Comparison of ENCODE assay signal across 11 mouse cellular contexts in the genomic region with DNA sequence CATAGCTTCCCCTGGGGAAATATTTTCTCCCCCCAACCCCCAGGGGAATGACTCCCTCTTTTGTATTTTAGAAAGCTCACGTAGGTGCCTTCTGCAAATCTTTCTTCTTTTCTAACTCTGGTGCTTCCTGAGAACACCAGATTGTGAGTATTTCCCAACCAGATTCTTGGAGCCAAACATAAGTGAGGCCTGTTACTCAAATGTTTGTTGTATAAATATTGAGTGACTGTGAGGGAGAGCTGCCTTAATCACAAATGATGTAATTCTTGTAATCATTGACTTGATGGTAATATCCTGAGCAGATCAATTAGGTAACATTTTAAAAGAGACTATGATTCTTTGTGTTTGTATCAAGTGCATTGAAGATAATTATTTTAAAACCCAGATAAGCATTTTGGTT.
"Had no signal": no experiment of that assay in that cellular context is flagged by ENCODE, and none has a peak within 500 bp of the region (broad histone marks: within the 10 kb centered on the region; RNA-seq: fewer than 3 reads in every experiment).

No protein-coding gene starts in this region.

- H3K9ac ChIP-seq: hindbrain, embryonic 15.5 days; kidney, embryonic 15.5 days; limb, embryonic 15.5 days; midbrain, embryonic 13.5 days had no signal

- DNase-seq: kidney, adult 2 months; kidney, postnatal 14 days; layer of hippocampus, postnatal 36 days; right cerebral cortex, postnatal 14 days; thymus, adult 2 months; thymus, postnatal 36 days had no signal

- H3K4me2 ChIP-seq: hindbrain, embryonic 15.5 days; kidney, embryonic 15.5 days; limb, embryonic 15.5 days; midbrain, embryonic 13.5 days had no signal

- H3K9me3 ChIP-seq: hindbrain, embryonic 15.5 days; kidney, embryonic 15.5 days; limb, embryonic 15.5 days; midbrain, embryonic 13.5 days had no signal

- ATAC-seq: intestine, embryonic 16.5 days; midbrain, embryonic 13.5 days had no signal

- H3K36me3 ChIP-seq: hindbrain, embryonic 15.5 days; kidney, embryonic 15.5 days; limb, embryonic 15.5 days; midbrain, embryonic 13.5 days had no signal

- H3K27ac ChIP-seq: hindbrain, embryonic 15.5 days; kidney, embryonic 15.5 days; limb, embryonic 15.5 days; midbrain, embryonic 13.5 days had no signal

- H3K27me3 ChIP-seq: hindbrain, embryonic 15.5 days; kidney, embryonic 15.5 days; limb, embryonic 15.5 days; midbrain, embryonic 13.5 days had no signal

- H3K4me3 ChIP-seq: hindbrain, embryonic 15.5 days; kidney, embryonic 15.5 days; limb, embryonic 15.5 days; midbrain, embryonic 13.5 days had no signal

- H3K4me1 ChIP-seq: hindbrain, embryonic 15.5 days; limb, embryonic 15.5 days had no signal
